Mouse (Mus musculus) heart, adult 2 months (tissue): ENCODE measurements around the gene Rhcg.

Experiments
- CTCF ChIP-seq: fragments of 200-600 bp; IDR thresholded peaks from 2 replicates; pipeline ENCODE4 v1.8.1; 2022; ENCODE audit warnings: antibody characterized with exemption, mild to moderate bottlenecking, moderate library complexity
- EP300 ChIP-seq: fragments of 200-500 bp; IDR thresholded peaks from 2 replicates; pipeline ENCODE4 v1.6.1; 2011; ENCODE audit warnings: low read depth, low read length, control low read depth; ENCODE audit not compliant: insufficient read depth

- no peak for TF ChIP-seq CTCF
- TF ChIP-seq EP300 = no peak
These were observed 38.6 kb downstream of the Rhcg start for GRCm38 (mm10) chr7:79578851-79579241.
